Mouse (Mus musculus): Measurements from ENCODE around the gene Lgi2.
A peak's percentile ranks its signal among the peaks of the same experiment; 100 is the strongest.

Lgi2 gene

GRCm38 (mm10) chr5:52537024-52537423, 29.2 kb downstream of the Lgi2 start:
- DNase-seq (ENCODE audit: low spot score): no peak

GRCm38 (mm10) chr5:52534798-52535590, 31.3 kb downstream of the Lgi2 start:
- DNase-seq (ENCODE audit: low spot score): no peak

DNA sequence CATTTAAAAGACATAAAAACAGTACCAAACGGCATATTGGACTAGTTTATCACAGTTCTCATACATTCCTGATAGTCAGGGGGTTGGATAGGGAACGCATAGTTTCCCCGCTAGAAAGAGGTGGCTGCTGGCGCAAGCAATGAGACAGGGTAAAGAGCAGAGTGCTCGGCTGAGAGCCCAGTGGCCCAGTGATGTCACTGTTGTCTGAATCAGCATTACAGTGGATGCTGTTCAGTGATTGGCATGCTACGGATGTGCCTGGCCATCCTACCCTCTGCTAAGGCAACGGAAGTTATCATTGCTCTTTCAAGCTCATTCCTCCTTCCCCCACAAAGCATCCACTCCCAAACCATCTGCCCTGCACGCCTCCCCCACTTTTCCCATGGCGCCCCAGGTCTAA, 32.6 kb downstream of the Lgi2 start:
- DNase-seq (ENCODE audit: low spot score): no peak

GRCm38 (mm10) chr5:52528545-52528944, 37.7 kb downstream of the Lgi2 start:
- no peak for DNase-seq (ENCODE audit: low spot score)

- no peak for DNase-seq (ENCODE audit: low spot score)
Measured at GRCm38 (mm10) chr5:52526324-52526986, 39.8 kb downstream of the Lgi2 start.

DNA sequence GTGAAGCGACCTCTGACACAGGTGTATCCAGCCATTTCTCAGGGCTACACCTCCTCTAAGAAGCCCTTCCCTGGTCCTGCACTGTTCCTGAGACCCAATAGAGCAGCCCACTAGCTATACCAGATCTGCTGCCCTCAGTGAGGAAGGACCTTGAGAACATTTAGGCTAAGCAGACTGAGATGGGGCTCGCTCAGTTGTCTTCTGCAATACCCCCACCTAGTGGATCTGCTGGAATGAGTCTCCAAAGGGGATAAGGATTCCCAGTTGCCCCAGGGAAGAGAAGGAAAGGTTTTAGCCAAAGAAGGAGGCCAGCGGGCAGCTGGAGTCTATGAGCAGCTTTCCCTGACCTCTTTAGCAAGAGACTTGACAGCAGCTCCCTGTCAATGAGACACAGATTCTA, 42.1 kb downstream of the Lgi2 start:
- peak; percentile 25 for DNase-seq (ENCODE audit: low spot score)

- no peak for DNase-seq (ENCODE audit: low spot score)
Measured at GRCm38 (mm10) chr5:52519921-52520320, 46.3 kb downstream of the Lgi2 start.

- no peak for DNase-seq (ENCODE audit: low spot score)
Measured at GRCm38 (mm10) chr5:52516072-52516476, 50.2 kb downstream of the Lgi2 start.

DNA sequence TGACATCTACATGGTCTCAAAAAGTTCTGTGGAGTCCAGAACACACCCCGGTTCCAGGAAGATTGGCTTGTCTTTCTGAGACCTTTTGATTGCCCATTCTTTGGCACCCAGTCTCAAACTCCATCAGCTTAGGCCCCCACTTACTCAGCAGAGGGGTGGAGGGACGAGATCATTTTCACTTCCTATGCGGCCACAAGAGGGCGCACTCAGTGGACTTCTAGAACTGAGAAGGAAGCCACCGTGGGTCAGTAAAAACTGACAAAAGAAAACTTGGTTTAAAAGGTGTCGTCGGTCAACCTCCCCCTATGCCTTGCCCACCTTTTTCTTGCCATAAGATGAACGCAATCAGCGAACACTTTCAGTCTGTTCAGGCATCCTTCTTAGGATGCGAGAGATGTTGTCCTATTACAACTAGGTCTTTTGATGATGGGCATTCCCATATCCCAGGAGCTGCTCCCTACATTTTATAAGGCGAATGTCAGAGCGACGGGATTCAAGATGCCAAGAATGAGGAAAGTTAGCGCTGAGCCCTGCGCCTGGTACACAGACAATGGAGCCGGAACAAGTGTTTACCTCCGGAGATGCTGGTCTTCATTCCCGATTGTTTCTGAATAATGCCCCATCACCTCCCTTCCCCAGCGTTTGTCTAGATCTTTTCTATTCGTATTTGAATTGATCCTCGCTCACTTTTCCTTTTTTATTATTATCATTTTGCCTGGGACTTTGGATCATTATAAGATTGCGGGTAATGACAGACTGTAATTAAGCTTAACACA, 50.8 kb downstream of the Lgi2 start:
- DNase-seq (ENCODE audit: low spot score): peak; percentile 54

DNA sequence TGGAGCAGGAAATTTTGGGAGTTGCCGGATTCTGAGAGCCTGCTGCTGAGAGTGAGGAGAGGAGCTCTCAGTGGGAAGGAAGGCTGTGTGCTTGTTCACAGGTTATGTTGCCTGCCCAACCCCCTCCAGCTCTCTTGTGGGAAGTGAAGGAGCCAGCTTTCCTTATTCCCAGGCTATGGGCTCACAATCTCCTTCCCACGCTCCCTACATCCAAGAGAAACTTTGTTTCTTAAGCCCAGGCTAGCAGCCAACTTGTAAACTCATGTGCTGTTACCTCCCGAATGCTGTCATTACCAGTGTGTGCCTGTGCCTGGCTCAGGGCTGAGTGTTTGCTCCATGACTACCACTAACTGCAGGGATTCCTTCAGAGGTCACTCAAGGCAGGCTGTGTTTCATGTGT, 55.2 kb downstream of the Lgi2 start:
- DNase-seq (ENCODE audit: low spot score): no peak

- no peak for DNase-seq (ENCODE audit: low spot score)
Measured at GRCm38 (mm10) chr5:52509416-52509815, 56.8 kb downstream of the Lgi2 start.

- DNase-seq (ENCODE audit: low spot score): no peak
Measured at GRCm38 (mm10) chr5:52504666-52505065, 61.6 kb downstream of the Lgi2 start.

DNA sequence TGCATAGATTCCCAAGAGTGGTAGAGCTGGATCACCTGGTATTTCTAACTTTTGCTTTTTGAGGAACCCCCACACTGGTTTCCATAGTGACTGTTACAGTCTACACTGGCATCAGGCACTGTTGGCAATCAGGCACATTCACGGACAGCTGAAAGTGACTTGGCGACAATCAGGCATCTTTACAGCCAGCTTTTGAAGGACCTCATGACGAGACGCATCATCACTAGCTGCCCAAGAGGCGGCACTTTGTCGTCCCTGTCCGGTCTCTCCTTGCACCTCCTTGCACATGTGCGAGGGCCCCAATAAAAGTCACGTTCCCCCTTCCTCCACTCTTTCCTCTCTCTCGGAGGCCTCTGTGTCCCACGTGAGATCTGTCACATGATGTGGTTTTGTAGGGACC, 62.1 kb downstream of the Lgi2 start:
- no peak for DNase-seq (ENCODE audit: low spot score)

DNA sequence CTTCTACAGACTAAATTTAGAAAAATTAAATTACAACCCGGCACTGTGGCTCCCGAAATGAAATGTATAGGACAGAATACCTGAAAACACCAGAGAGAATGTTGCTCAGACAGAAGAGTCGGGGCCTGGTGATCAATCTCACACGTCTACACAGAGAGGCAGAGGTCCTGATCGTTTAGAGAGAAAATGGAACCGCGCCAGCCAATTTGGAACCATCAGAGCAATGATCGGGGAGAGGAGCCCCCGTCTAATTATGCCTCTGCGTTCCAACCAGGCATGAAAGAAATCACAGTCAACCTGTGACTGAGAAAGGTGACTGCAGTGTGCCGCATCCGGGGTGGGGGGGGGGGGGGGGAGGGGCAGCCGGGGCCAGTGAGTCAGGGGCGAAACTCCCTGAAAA, 70.6 kb downstream of the Lgi2 start:
- DNase-seq (ENCODE audit: low spot score): no peak

- no peak for DNase-seq (ENCODE audit: low spot score)
Measured at GRCm38 (mm10) chr5:52491496-52491895, 74.8 kb downstream of the Lgi2 start.

DNA sequence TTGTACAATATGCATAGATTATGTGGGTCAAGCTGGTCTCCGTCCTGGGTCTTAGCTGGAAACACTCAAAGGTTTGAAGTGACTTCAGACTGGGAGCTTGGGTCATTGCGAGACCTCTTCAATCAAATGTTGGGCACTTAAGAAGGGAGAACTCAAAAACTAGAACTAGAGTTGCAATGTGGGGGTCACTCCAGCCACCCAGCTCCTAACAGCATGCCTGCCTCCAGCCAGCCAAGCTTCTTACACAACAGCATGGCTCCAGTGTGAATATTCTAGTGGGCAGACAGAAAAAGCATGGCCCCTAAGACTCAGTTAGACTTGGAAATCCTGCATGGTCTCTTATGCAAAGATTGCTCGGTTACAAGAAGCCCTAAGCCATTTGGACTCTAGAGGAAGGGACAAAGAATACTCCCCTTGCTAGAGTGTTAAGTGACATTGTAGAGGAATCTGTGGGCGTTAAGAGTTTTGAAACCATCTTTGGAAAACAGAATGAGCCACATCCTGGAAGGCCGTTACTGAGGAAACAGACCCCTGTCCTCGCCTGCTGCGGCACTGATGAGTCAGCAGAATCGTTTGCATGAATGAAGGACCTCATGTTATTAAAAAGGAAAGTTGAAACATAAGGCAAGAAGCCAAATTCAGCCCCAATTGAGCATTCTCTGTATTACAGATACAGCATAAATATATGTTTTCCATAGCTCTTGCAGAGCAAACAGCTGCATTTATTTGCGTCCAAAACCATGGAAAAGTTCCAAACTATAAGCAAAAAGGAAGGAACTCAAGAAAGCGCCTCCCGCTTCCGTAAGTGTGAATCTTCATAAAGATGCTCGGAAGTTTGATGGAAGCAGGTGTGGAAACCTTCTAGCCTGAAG, 78.5 kb downstream of the Lgi2 start:
- no peak for DNase-seq (ENCODE audit: low spot score)

Data from ovary, postnatal 14 days (tissue).